Mouse (Mus musculus) CH12.LX (cell line): ENCODE measurements at regions not wholly inside any gene's neighbourhood (a gene's known extent, or its start where the extent isn't known, plus 50 kb on each side); places are given as distances from the start of the nearest gene placed in this dataset.

Source experiments
- CTCF ChIP-seq, 2 experiments: IDR thresholded peaks in 1 of 2; conservative IDR thresholded peaks in 1 of 2; 2 replicates each; pipeline ENCODE4 v1.5.1; 2011 to 2012; ENCODE audit warnings: low read depth in 2 of 2, low read length in 2 of 2, improper control_type of control experiment in 1 of 2, inconsistent platforms in 1 of 2, mild to moderate bottlenecking in 1 of 2, moderate library complexity in 1 of 2
- MEF2A ChIP-seq: IDR thresholded peaks from 2 replicates; pipeline ENCODE4 v1.6.1; 2014; ENCODE audit warnings: low read depth, mild to moderate bottlenecking, inconsistent platforms, low read length, improper control_type of control experiment, borderline replicate concordance
- UBTF ChIP-seq: IDR thresholded peaks from 2 replicates; pipeline ENCODE4 v1.6.1; 2012; ENCODE audit warnings: low read depth, mild to moderate bottlenecking, inconsistent platforms, low read length, improper control_type of control experiment, moderate library complexity

DNA sequence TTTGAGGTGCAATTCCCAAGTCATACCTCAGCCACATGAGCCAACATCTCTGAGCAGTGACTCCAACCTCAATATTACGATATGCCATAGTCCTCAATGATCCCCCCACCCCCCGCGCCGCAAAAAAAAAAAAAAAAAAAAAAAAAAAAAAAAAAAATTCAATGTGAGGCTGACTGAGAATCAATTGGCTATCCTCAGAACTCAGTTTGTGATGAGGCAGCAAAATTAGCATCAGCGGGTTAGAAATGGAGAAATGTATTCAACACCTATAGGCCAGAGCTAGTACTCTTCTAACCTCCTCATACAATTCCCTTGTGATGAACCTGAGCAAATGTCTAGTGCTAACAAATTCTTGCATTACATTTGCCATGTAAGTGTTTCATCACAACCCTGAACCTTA lies 504.5 kb upstream of the C030005K15Rik start:
- TF ChIP-seq CTCF (conservative IDR thresholded peaks at IDR 0.05 in 1 of 2, IDR thresholded peaks at IDR 0.05 in 1 of 2; ENCODE audit: low read depth in 2 of 2, low read length in 2 of 2) (no peak), MEF2A (no peak), UBTF (no peak)
